ENCODE assay signal across 16 mouse cellular contexts in genomic region chr14:75862701-75863100, GRCm38 (mm10). TPM values are rescaled to one million over a fixed set of nuclear protein-coding genes. Genes with fewer than 3 reads are reported as not detected.
DNase-seq lines count a peak whose midpoint lies in the region; ATAC-seq and TF ChIP-seq lines count a peak whose summit lies in the region.
"Had no signal": no experiment of that assay in that cellular context is flagged by ENCODE, and none has a peak within 500 bp of the region (broad histone marks: within the 10 kb centered on the region; RNA-seq: fewer than 3 reads in every experiment).

No protein-coding gene starts in this region.

- WGBS in heart, embryonic 13.5 days: 79% methylated on average over 6 of the region's 6 CpGs
- WGBS in kidney, postnatal 0 days: 92% methylated on average over 6 of the region's 6 CpGs
- 85% methylated on average over 6 of the region's 6 CpGs for WGBS in intestine, embryonic 16.5 days
- 88% methylated on average over 6 of the region's 6 CpGs for WGBS in limb, embryonic 10.5 days

- peaks cover 9% of the 10 kb centered on the region; the same call in 1 of the 2 replicates for H3K9me3 ChIP-seq in heart, embryonic 13.5 days
- H3K9me3 ChIP-seq in kidney, postnatal 0 days (replicated peaks; ENCODE audit: low read length): no peaks in the 10 kb centered on the region
- no peaks in the 10 kb centered on the region; the same call in 1 of the 2 replicates for H3K9me3 ChIP-seq in ES-E14 (ENCODE audit: control insufficient read depth, insufficient read depth, low read depth, low read length)
- H3K9me3 ChIP-seq in intestine, embryonic 16.5 days (ENCODE audit: control insufficient read depth, low read length): peaks cover 5% of the 10 kb centered on the region; the same call in 1 of the 2 replicates
- H3K9me3 ChIP-seq in limb, embryonic 10.5 days (replicated peaks): no peaks in the 10 kb centered on the region
- H3K9me3 ChIP-seq: forebrain, embryonic 13.5 days; liver, embryonic 13.5 days; midbrain, embryonic 15.5 days had no signal

- H3K4me2 ChIP-seq in heart, embryonic 13.5 days: no peak overlapping the region
- no peak overlapping the region for H3K4me2 ChIP-seq in kidney, postnatal 0 days (ENCODE audit: low read length)
- H3K4me2 ChIP-seq in intestine, embryonic 16.5 days (ENCODE audit: low read depth, low read length): no peak overlapping the region
- H3K4me2 ChIP-seq: forebrain, embryonic 13.5 days; liver, embryonic 13.5 days; midbrain, embryonic 15.5 days; neural tube, embryonic 12.5 days had no signal

- no peak overlapping the region for H3K4me3 ChIP-seq in heart, embryonic 13.5 days
- no peak overlapping the region for H3K4me3 ChIP-seq in kidney, postnatal 0 days (replicated peaks; ENCODE audit: low read depth, low read length)
- no peak overlapping the region for H3K4me3 ChIP-seq in ES-E14 (ENCODE audit: insufficient read depth in 1 of 2, low read depth in 1 of 2, low read length in 2 of 2, poor library complexity in 1 of 2, severe bottlenecking in 1 of 2)
- H3K4me3 ChIP-seq in intestine, embryonic 16.5 days (ENCODE audit: low read length): no peak overlapping the region
- H3K4me3 ChIP-seq in limb, embryonic 10.5 days: no peak overlapping the region
- H3K4me3 ChIP-seq: forebrain, embryonic 13.5 days; liver, embryonic 13.5 days; midbrain, embryonic 15.5 days; neural tube, embryonic 12.5 days had no signal

- H3K4me1 ChIP-seq in heart, embryonic 13.5 days: peaks cover 35% of the 10 kb centered on the region
- peaks cover 5% of the 10 kb centered on the region; the same call in 1 of the 2 replicates for H3K4me1 ChIP-seq in kidney, postnatal 0 days (replicated peaks; ENCODE audit: insufficient read depth, low read length)
- H3K4me1 ChIP-seq in ES-E14 (ENCODE audit: control insufficient read depth in 2 of 2, insufficient read depth in 2 of 2, low read length in 2 of 2, poor library complexity in 1 of 2): peaks cover 3 to 9% of the 10 kb centered on the region in 2 experiments; a peak in 2 of 4 replicates
- peaks cover 9% of the 10 kb centered on the region for H3K4me1 ChIP-seq in intestine, embryonic 16.5 days (ENCODE audit: control insufficient read depth, insufficient read depth, low read length)
- peaks cover 10% of the 10 kb centered on the region for H3K4me1 ChIP-seq in limb, embryonic 10.5 days

- H3K27me3 ChIP-seq in heart, embryonic 13.5 days (replicated peaks): no peaks in the 10 kb centered on the region
- H3K27me3 ChIP-seq in kidney, postnatal 0 days (ENCODE audit: insufficient read depth, low read length): no peaks in the 10 kb centered on the region
- no peaks in the 10 kb centered on the region for H3K27me3 ChIP-seq in intestine, embryonic 16.5 days (replicated peaks; ENCODE audit: control insufficient read depth, insufficient read depth, low read length)
- no peaks in the 10 kb centered on the region for H3K27me3 ChIP-seq in limb, embryonic 10.5 days (ENCODE audit: low read depth, poor library complexity, severe bottlenecking)
- H3K27me3 ChIP-seq: forebrain, embryonic 13.5 days; liver, embryonic 13.5 days; midbrain, embryonic 15.5 days; neural tube, embryonic 12.5 days had no signal

- no peak for ATAC-seq in heart, embryonic 13.5 days (ENCODE audit: extremely low read depth, insufficient number of reproducible peaks, low FRiP score, low TSS enrichment)
- no peak for ATAC-seq in kidney, postnatal 0 days (replicated peaks; ENCODE audit: low FRiP score, low read depth)
- no peak for ATAC-seq in intestine, embryonic 16.5 days
- ATAC-seq: activated CD4-positive, CD25-positive, alpha-beta regulatory T cell, adult 4 months had no signal

- intact Hi-C loops in heart, postnatal 36 days (cut with DNase I): loop anchor here (2.0 kb wide), 1 partner anchor 14 kb away; no protein-coding TSS in a partner anchor

- TF ChIP-seq CTCF in kidney, postnatal 0 days (IDR thresholded peaks at IDR 0.05; ENCODE audit: low read depth): no peak

- peak overlapping the region; percentile 96 for H3K27ac ChIP-seq in heart, embryonic 13.5 days (replicated peaks)
- peak overlapping the region; percentile 84; the same call in 1 of the 2 replicates for H3K27ac ChIP-seq in kidney, postnatal 0 days
- H3K27ac ChIP-seq in ES-E14 (ENCODE audit: insufficient read depth, low read depth, low read length, poor library complexity, severe bottlenecking): peak overlapping the region; percentile 94
- H3K27ac ChIP-seq in intestine, embryonic 16.5 days (ENCODE audit: low read length): peak overlapping the region; percentile 54
- no peak overlapping the region for H3K27ac ChIP-seq in limb, embryonic 10.5 days
- H3K27ac ChIP-seq: forebrain, embryonic 13.5 days; hindbrain, postnatal 0 days; liver, embryonic 13.5 days had no signal

- H3K9ac ChIP-seq in heart, embryonic 13.5 days: no peak overlapping the region
- H3K9ac ChIP-seq in kidney, postnatal 0 days (ENCODE audit: low read depth, low read length): no peak overlapping the region
- H3K9ac ChIP-seq in ES-E14 (ENCODE audit: insufficient read depth, low read depth, low read length, poor library complexity, severe bottlenecking): no peak overlapping the region
- H3K9ac ChIP-seq in intestine, embryonic 16.5 days (ENCODE audit: low read depth, low read length): no peak overlapping the region
- H3K9ac ChIP-seq: forebrain, embryonic 13.5 days; liver, embryonic 13.5 days; midbrain, embryonic 15.5 days; neural tube, embryonic 12.5 days had no signal

- DNase-seq in heart, postnatal 36 days: no peak
- DNase-seq in kidney, postnatal 0 days (ENCODE audit: low spot score): no peak
- no peak for DNase-seq in kidney, adult 8-10 months
- no peak for DNase-seq in ES-E14 (ENCODE audit: low read depth, low spot score)
- no peak for DNase-seq in limb, embryonic 10.5 days (ENCODE audit: low spot score)
- DNase-seq in thymus, postnatal 4 days: no peak
- DNase-seq: cerebellum, postnatal 10 days; embryo, embryonic 11 days; liver, embryonic 13.5 days had no signal

- H3K36me3 ChIP-seq in heart, embryonic 13.5 days: no peaks in the 10 kb centered on the region
- H3K36me3 ChIP-seq in kidney, postnatal 0 days (ENCODE audit: insufficient read depth, low read length): no peaks in the 10 kb centered on the region
- no peaks in the 10 kb centered on the region for H3K36me3 ChIP-seq in ES-E14 (ENCODE audit: control insufficient read depth, insufficient read depth, low read length, poor library complexity, severe bottlenecking)
- H3K36me3 ChIP-seq in intestine, embryonic 16.5 days (ENCODE audit: control insufficient read depth, insufficient read depth, low read length): no peaks in the 10 kb centered on the region
- H3K36me3 ChIP-seq in limb, embryonic 10.5 days: 0 out of 2 replicates have a peak, but pooled peaks cover 3% of the 10 kb centered on the region
- H3K36me3 ChIP-seq: liver, embryonic 13.5 days; midbrain, embryonic 15.5 days; neural tube, embryonic 12.5 days had no signal

- in situ Hi-C loops in ES-E14 (cut with MboI; ENCODE audit: low sequenced_read_pairs in 2 of 2, unreplicated experiment in 2 of 2): loop anchor here in 1 of 2 experiments (25.0 kb wide), 1 partner anchor 575 kb away; no protein-coding TSS in a partner anchor

TF ChIP-seq in ES-E14, 5 proteins besides CTCF, POLR2A, EP300 and RAD21:
- TF ChIP-seq HCFC1 (IDR thresholded peaks at IDR 0.05; ENCODE audit: borderline replicate concordance, insufficient read depth, low read length) (no peak), ZC3H11A (IDR thresholded peaks at IDR 0.05; ENCODE audit: borderline replicate concordance, low read depth, low read length) (no peak), MAFK (IDR thresholded peaks at IDR 0.05; ENCODE audit: insufficient read depth, low read depth, low read length) (no peak), CHD2 (IDR thresholded peaks at IDR 0.05; ENCODE audit: low read depth, low read length) (no peak), ZNF384 (IDR thresholded peaks at IDR 0.05; ENCODE audit: low read depth, low read length) (no peak)

RNA-seq across cellular contexts. Expression of gene Tpt1, which starts 17.8 kb away (rescaled TPM):
- polyA plus RNA-seq in heart, embryonic 13.5 days (2015; fragmentation: Nextera tagmentation; extraction: Ambion mirVana): 849 and 910 TPM in 2 replicates
- total RNA-seq in heart, postnatal 36 days (2021): 1,000 to 10,000 TPM; 2,953 to 3,079 TPM
- polyA plus RNA-seq in kidney, postnatal 0 days (2015; fragmentation: Nextera tagmentation; extraction: Ambion mirVana): 1,400 and 1,543 TPM in 2 replicates
- total RNA-seq in ES-E14 (2012; rRNA removed): 592 and 613 TPM in 2 replicates
- 829 and 857 TPM in 2 replicates for polyA plus RNA-seq in intestine, embryonic 16.5 days (2015; fragmentation: Nextera tagmentation; extraction: Ambion mirVana)
- polyA plus RNA-seq in limb, embryonic 10.5 days (2016; fragmentation: Nextera tagmentation; extraction: Ambion mirVana): 830 and 926 TPM in 2 replicates
